In the genomic region with DNA sequence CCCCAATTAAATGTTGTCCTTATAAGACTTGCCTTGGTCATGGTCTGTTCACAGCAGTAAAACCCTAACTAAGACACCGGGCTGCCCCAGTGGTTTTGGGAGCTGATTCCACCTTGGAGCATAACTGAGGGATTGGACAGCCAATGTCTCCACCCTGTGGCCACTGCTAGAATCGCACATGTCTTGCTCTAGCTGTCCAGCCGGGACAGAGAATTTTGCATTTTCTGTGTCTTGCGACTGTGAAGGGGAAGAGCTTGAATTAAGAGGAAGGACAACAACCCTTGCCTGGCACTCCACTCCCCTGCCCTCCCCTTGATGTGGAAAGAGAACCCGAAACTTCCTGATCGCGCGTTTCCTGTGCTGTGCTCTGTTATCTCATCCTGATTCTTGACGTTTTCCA, we compare ENCODE assay signal across 8 mouse cellular contexts. TPM values are rescaled to one million over a fixed set of nuclear protein-coding genes. Genes with fewer than 3 reads are reported as not detected.
A peak's percentile ranks its signal among the peaks of the same experiment; 100 is the strongest.
DNase-seq lines count a peak whose midpoint lies in the region; ATAC-seq and TF ChIP-seq lines count a peak whose summit lies in the region.

No protein-coding gene starts in this region.

- H3K9ac ChIP-seq in hindbrain, embryonic 12.5 days, result no peak overlapping the region
- H3K9ac ChIP-seq in kidney, embryonic 15.5 days, result no peak overlapping the region
- no peak overlapping the region for H3K9ac ChIP-seq in liver, adult 2 months (ENCODE audit: low read depth, low read length)

- no peak for TF ChIP-seq POLR2A in liver, adult 2 months (IDR thresholded peaks at IDR 0.05; ENCODE audit: extremely low read depth, insufficient read depth, low read length)

- H3K9me3 ChIP-seq in hindbrain, embryonic 10.5 days, result no peaks in the 10 kb centered on the region
- no peaks in the 10 kb centered on the region for H3K9me3 ChIP-seq in hindbrain, embryonic 12.5 days (replicated peaks)
- H3K9me3 ChIP-seq in kidney, embryonic 15.5 days (replicated peaks), result no peaks in the 10 kb centered on the region

- H3K27me3 ChIP-seq in hindbrain, embryonic 10.5 days (ENCODE audit: insufficient read depth, poor library complexity, severe bottlenecking), result peaks cover 9% of the 10 kb centered on the region; the same call in 1 of the 2 replicates
- peaks cover 8% of the 10 kb centered on the region; the same call in 1 of the 2 replicates for H3K27me3 ChIP-seq in hindbrain, embryonic 12.5 days
- 0 out of 2 replicates have a peak, but pooled peaks cover 4% of the 10 kb centered on the region for H3K27me3 ChIP-seq in kidney, embryonic 15.5 days
- no peaks in the 10 kb centered on the region for H3K27me3 ChIP-seq in liver, adult 2 months (ENCODE audit: control insufficient read depth, insufficient read depth, low read length)
- H3K27me3 ChIP-seq in splenic B cell, adult 2 months (ENCODE audit: control insufficient read depth, insufficient read depth, low read length, poor library complexity, severe bottlenecking), result no peaks in the 10 kb centered on the region

- no peaks in the 10 kb centered on the region for H3K4me1 ChIP-seq in hindbrain, embryonic 10.5 days (replicated peaks)
- no peaks in the 10 kb centered on the region for H3K4me1 ChIP-seq in hindbrain, embryonic 12.5 days
- H3K4me1 ChIP-seq in kidney, embryonic 15.5 days, result no peaks in the 10 kb centered on the region
- no peaks in the 10 kb centered on the region for H3K4me1 ChIP-seq in liver, adult 2 months (ENCODE audit: control insufficient read depth, insufficient read depth, low read length)

- peak; percentile 85 for DNase-seq in hindbrain, embryonic 10.5 days (ENCODE audit: low spot score)
- DNase-seq in embryo, embryonic 10 days (ENCODE audit: low spot score), result peak; percentile 92
- peak; percentile 56 for DNase-seq in gastrocnemius, postnatal 25 days
- DNase-seq in liver, adult 2 months (ENCODE audit: extremely low read depth, low read depth, low spot score), result peak; percentile 50
- DNase-seq in naive thymus-derived CD4-positive, alpha-beta T cell, adult 2 months (ENCODE audit: low read depth), result peak; percentile 71
- peak; percentile 79 for DNase-seq in splenic B cell, adult 2 months (ENCODE audit: low read depth, low spot score)

- ATAC-seq in hindbrain, embryonic 12.5 days (ENCODE audit: low FRiP score), result no peak
- ATAC-seq in kidney, embryonic 15.5 days (replicated peaks; ENCODE audit: low FRiP score), result 0 out of 2 replicates have a peak, but pooled peaks have one; percentile 54

- no peak overlapping the region for H3K27ac ChIP-seq in hindbrain, embryonic 10.5 days
- no peak overlapping the region for H3K27ac ChIP-seq in hindbrain, embryonic 12.5 days
- H3K27ac ChIP-seq in kidney, embryonic 15.5 days, result no peak overlapping the region
- no peak overlapping the region for H3K27ac ChIP-seq in liver, adult 2 months (replicated peaks; ENCODE audit: insufficient read depth, low read depth, low read length)

- H3K36me3 ChIP-seq in hindbrain, embryonic 10.5 days, result no peaks in the 10 kb centered on the region
- H3K36me3 ChIP-seq in hindbrain, embryonic 12.5 days, result no peaks in the 10 kb centered on the region
- no peaks in the 10 kb centered on the region for H3K36me3 ChIP-seq in kidney, embryonic 15.5 days
- no peaks in the 10 kb centered on the region for H3K36me3 ChIP-seq in liver, adult 2 months (ENCODE audit: control insufficient read depth, insufficient read depth, low read length)
- no peaks in the 10 kb centered on the region for H3K36me3 ChIP-seq in splenic B cell, adult 2 months (ENCODE audit: control insufficient read depth, insufficient read depth, low read length, poor library complexity, severe bottlenecking)

- H3K4me2 ChIP-seq in hindbrain, embryonic 12.5 days (replicated peaks), result no peak overlapping the region
- no peak overlapping the region for H3K4me2 ChIP-seq in kidney, embryonic 15.5 days

- H3K4me3 ChIP-seq in hindbrain, embryonic 10.5 days, result no peak overlapping the region
- no peak overlapping the region for H3K4me3 ChIP-seq in hindbrain, embryonic 12.5 days
- no peak overlapping the region for H3K4me3 ChIP-seq in kidney, embryonic 15.5 days (replicated peaks)
- no peak overlapping the region for H3K4me3 ChIP-seq in liver, adult 2 months (ENCODE audit: insufficient read depth, low read depth, low read length)

- peak; percentile 90 for TF ChIP-seq CTCF in liver, adult 2 months (IDR thresholded peaks at IDR 0.05; ENCODE audit: low read depth, low read length)

- no peaks in the 10 kb centered on the region for H3K79me2 ChIP-seq in liver, adult 2 months (ENCODE audit: control insufficient read depth, insufficient read depth, low read length)

- 19% methylated on average over 9 of the region's 9 CpGs for WGBS in hindbrain, embryonic 10.5 days
- WGBS in hindbrain, embryonic 12.5 days, result 21% methylated on average over 9 of the region's 9 CpGs
- WGBS in kidney, embryonic 15.5 days, result 22% methylated on average over 9 of the region's 9 CpGs
- 8% methylated on average over 9 of the region's 9 CpGs for WGBS in liver, adult 2 months

RNA-seq across cellular contexts. Expression of gene Cd300lb, which starts 21.3 kb away (rescaled TPM):
- polyA plus RNA-seq in hindbrain, embryonic 10.5 days (2016; fragmentation: Nextera tagmentation; extraction: Ambion mirVana), result 0.05 and 0.06 TPM in 2 replicates
- not detected in 2 replicates for polyA plus RNA-seq in hindbrain, embryonic 12.5 days (2016; fragmentation: Nextera tagmentation; extraction: Ambion mirVana)
- under 1 TPM in 1 of 2 experiments, not detected in 1; 0.19 TPM for total RNA-seq in gastrocnemius, postnatal 25 days (2021)
- 0.25 and 0.31 TPM in 2 replicates for polyA plus RNA-seq in kidney, embryonic 15.5 days (2015; fragmentation: Nextera tagmentation; extraction: Ambion mirVana)
- total RNA-seq in liver, adult 2 months (2014; rRNA removed), result 1.0 and 1.2 TPM in 2 replicates
- 0.35 and 0.46 TPM in 2 replicates for polyA plus RNA-seq in liver, adult 2 months (2012; rRNA removed)

RNA-seq across cellular contexts. Expression of gene Cd300a, which starts 23.0 kb away (rescaled TPM):
- polyA plus RNA-seq in hindbrain, embryonic 10.5 days (2016; fragmentation: Nextera tagmentation; extraction: Ambion mirVana), result 0.81 and 1.0 TPM in 2 replicates
- 0.79 and 1.1 TPM in 2 replicates for polyA plus RNA-seq in hindbrain, embryonic 12.5 days (2016; fragmentation: Nextera tagmentation; extraction: Ambion mirVana)
- under 1 TPM; 0.43 to 0.72 TPM for total RNA-seq in gastrocnemius, postnatal 25 days (2021)
- 1.7 and 1.8 TPM in 2 replicates for polyA plus RNA-seq in kidney, embryonic 15.5 days (2015; fragmentation: Nextera tagmentation; extraction: Ambion mirVana)
- 3.0 and 3.6 TPM in 2 replicates for total RNA-seq in liver, adult 2 months (2014; rRNA removed)
- polyA plus RNA-seq in liver, adult 2 months (2012; rRNA removed), result 0.65 and 1.2 TPM in 2 replicates

RNA-seq across cellular contexts. Expression of gene Cd300c, which starts 56.1 kb away (rescaled TPM):
- not detected in 2 replicates for polyA plus RNA-seq in hindbrain, embryonic 10.5 days (2016; fragmentation: Nextera tagmentation; extraction: Ambion mirVana)
- not detected in 2 replicates for polyA plus RNA-seq in hindbrain, embryonic 12.5 days (2016; fragmentation: Nextera tagmentation; extraction: Ambion mirVana)
- total RNA-seq in gastrocnemius, postnatal 25 days (2021), result not detected
- polyA plus RNA-seq in kidney, embryonic 15.5 days (2015; fragmentation: Nextera tagmentation; extraction: Ambion mirVana), result not detected in 2 replicates
- 0.20 TPM in 1 of 2 replicates, not detected in the other for total RNA-seq in liver, adult 2 months (2014; rRNA removed)
- polyA plus RNA-seq in liver, adult 2 months (2012; rRNA removed), result 0.24 and 0.49 TPM in 2 replicates
